Mouse (Mus musculus): ENCODE results near the gene Eif4b.

GRCm38 (mm10) chr15:102034121-102035053 lies 39.2 kb upstream of the Eif4b start:
- TF ChIP-seq CTCF (IDR thresholded peaks at IDR 0.05; ENCODE audit: extremely low read depth, insufficient read depth, low read length) (no peak), POLR2A (IDR thresholded peaks at IDR 0.05; ENCODE audit: extremely low read depth, insufficient read depth, low read length) (no peak)

Data from cortical plate, adult 2 months (tissue).